Mouse (Mus musculus): Measurements from ENCODE around the gene Trpd52l3.
"Not testable (repeated sequence)": the region's sequence is repeated elsewhere in the genome, so short reads cannot be mapped to it uniquely, and the experiment has no call there.

The Trpd52l3 gene

GRCm38 (mm10) chr19:30003621-30004020 is at the start of gene Trpd52l3:
Gene Trpd52l3 (plus strand): TSS chr19:30003790.
- no peak for DNase-seq (ENCODE audit: low spot score in 2 of 2)

- no peak for DNase-seq (ENCODE audit: low spot score in 2 of 2)
Measured at GRCm38 (mm10) chr19:29953833-29954232, 49.8 kb upstream of the Trpd52l3 start.

- no peak for DNase-seq (ENCODE audit: low spot score in 2 of 2)
Measured at GRCm38 (mm10) chr19:29955454-29955853, 48.1 kb upstream of the Trpd52l3 start.

- no peak for DNase-seq (ENCODE audit: low spot score in 2 of 2)
Measured at GRCm38 (mm10) chr19:29960906-29961305, 42.7 kb upstream of the Trpd52l3 start.

- DNase-seq (ENCODE audit: low spot score in 2 of 2): no peak
Measured at GRCm38 (mm10) chr19:29961842-29962241, 41.7 kb upstream of the Trpd52l3 start.

GRCm38 (mm10) chr19:29963598-29964092 is 39.9 kb upstream of the Trpd52l3 start:
- no peak for DNase-seq (ENCODE audit: low spot score in 2 of 2)

GRCm38 (mm10) chr19:29967960-29968359 is 35.6 kb upstream of the Trpd52l3 start:
- DNase-seq (ENCODE audit: low spot score in 2 of 2): no peak

GRCm38 (mm10) chr19:29973396-29973795 is 30.2 kb upstream of the Trpd52l3 start:
- peak in 1 of 2 experiments; percentile 13 for DNase-seq (ENCODE audit: low spot score in 2 of 2)

GRCm38 (mm10) chr19:29978847-29979246 is 24.7 kb upstream of the Trpd52l3 start:
- no peak for DNase-seq (ENCODE audit: low spot score in 2 of 2)

- no peak for DNase-seq (ENCODE audit: low spot score in 2 of 2)
Measured at GRCm38 (mm10) chr19:29979452-29980089, 24.0 kb upstream of the Trpd52l3 start.

- no peak for DNase-seq (ENCODE audit: low spot score in 2 of 2)
Measured at GRCm38 (mm10) chr19:29984208-29985005, 19.2 kb upstream of the Trpd52l3 start.

- DNase-seq (ENCODE audit: low spot score in 2 of 2): no peak
Measured at GRCm38 (mm10) chr19:29986464-29987091, 17.0 kb upstream of the Trpd52l3 start.

- no peak for DNase-seq (ENCODE audit: low spot score in 2 of 2)
Measured at GRCm38 (mm10) chr19:30000406-30001365, 2.9 kb upstream of the Trpd52l3 start.

- no peak for DNase-seq (ENCODE audit: low spot score in 2 of 2)
Measured at GRCm38 (mm10) chr19:30001550-30001949, 2.0 kb upstream of the Trpd52l3 start.

GRCm38 (mm10) chr19:30006371-30006770 is 2.8 kb downstream of the Trpd52l3 start:
- no peak for DNase-seq (ENCODE audit: low spot score in 2 of 2)

- DNase-seq (ENCODE audit: low spot score in 2 of 2): no peak
Measured at GRCm38 (mm10) chr19:30010520-30011296, 7.1 kb downstream of the Trpd52l3 start.

- no peak for DNase-seq (ENCODE audit: low spot score in 2 of 2)
Measured at GRCm38 (mm10) chr19:30014331-30014730, 10.7 kb downstream of the Trpd52l3 start.

GRCm38 (mm10) chr19:30016156-30016555 is 12.6 kb downstream of the Trpd52l3 start:
- no peak for DNase-seq (ENCODE audit: low spot score in 2 of 2)

- DNase-seq (ENCODE audit: low spot score in 2 of 2): not testable (repeated sequence)
Measured at GRCm38 (mm10) chr19:30023419-30023818, 19.8 kb downstream of the Trpd52l3 start.

GRCm38 (mm10) chr19:30029002-30029710 is 25.6 kb downstream of the Trpd52l3 start:
- no peak for DNase-seq (ENCODE audit: low spot score in 2 of 2)

Measured in urinary bladder, adult 18-20 months (tissue).